Mouse (Mus musculus) ES-Bruce4 (cell line): ENCODE measurements around the gene Glmn.

Experiments
- CTCF ChIP-seq: IDR thresholded peaks from one replicate; pipeline ENCODE4 v1.8.1; 2011; ENCODE audit warnings: low read depth, low read length
- EP300 ChIP-seq: IDR thresholded peaks from 2 replicates; pipeline ENCODE4 v1.6.1; 2011; ENCODE audit warnings: low read depth, low read length; ENCODE audit not compliant: insufficient read depth
- POLR2A ChIP-seq: IDR thresholded peaks from one replicate; pipeline ENCODE4 v1.8.1; 2011; ENCODE audit warnings: low read length; ENCODE audit not compliant: insufficient read depth

DNA sequence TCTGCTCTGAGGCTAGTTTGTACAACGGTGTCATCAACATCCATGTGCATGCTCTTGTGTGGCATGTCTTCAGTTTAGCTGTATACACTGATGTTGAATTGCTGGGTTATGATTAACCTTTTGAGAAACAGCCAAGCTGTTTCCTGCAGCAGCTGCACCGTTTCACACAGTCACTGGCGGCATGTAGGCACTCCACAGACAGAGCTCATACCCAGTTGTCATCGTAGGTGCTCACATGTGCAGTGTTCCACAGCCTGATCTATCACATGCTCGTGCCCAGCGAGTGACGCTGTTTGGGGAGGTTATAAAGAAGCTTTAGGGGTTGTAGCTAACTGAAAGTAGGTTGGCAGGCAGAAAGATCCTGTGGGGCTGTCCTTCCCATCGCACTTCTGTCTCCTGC lies 40.7 kb upstream of the Glmn start:
- TF ChIP-seq CTCF (no peak), POLR2A (no peak), EP300 (no peak)
